Comparison of ENCODE assay signal across 8 mouse cellular contexts in the genomic region with DNA sequence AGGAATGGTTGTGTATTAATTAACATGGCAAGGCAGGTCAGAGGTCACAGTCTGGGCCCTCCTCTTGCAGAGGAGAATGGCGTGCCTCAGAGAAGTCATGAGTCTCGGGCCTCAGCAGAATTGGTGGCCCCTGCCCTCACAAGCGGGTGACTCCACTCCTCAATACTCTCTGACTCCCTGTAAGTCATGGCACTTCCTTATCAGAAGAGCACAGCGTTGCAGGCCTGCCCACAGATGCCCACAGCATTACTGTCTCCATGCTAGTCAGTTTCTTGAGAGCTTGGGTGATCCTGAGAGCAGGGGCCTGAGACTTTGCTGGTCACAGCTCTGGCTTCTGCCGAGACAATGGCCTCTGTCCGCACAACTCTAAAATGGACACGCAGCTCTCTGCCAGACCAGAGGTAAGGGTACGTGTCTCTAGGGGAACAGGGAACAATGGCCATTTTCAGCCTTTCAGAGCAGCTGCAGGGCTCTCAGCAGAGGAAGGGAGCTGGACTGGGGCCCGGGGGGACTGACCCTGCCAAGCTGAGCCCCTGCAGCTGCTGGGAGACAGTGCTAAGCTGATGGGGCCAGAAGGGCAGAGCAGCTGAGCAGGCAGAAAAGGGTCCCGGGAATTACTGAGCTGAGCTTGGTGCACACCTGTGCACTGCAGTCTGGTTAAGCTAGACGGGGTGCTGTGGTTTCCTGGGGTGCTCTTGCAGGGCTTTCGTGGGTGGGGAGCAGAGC.
A peak's percentile ranks its signal among the peaks of the same experiment; 100 is the strongest.
DNase-seq lines count a peak whose midpoint lies in the region; ATAC-seq and TF ChIP-seq lines count a peak whose summit lies in the region.

No protein-coding gene starts in this region.

- no peak overlapping the region for H3K27ac ChIP-seq in intestine, embryonic 14.5 days (ENCODE audit: low read depth)
- H3K27ac ChIP-seq in intestine, postnatal 0 days (ENCODE audit: low read depth, low read length) = no peak overlapping the region
- H3K27ac ChIP-seq in forebrain, embryonic 13.5 days = peak overlapping the region; percentile 48; the same call in 1 of the 2 replicates
- peak overlapping the region; percentile 65 for H3K27ac ChIP-seq in hindbrain, embryonic 15.5 days (replicated peaks)
- H3K27ac ChIP-seq in limb, embryonic 10.5 days = peak overlapping the region; percentile 42; the same call in 1 of the 2 replicates
- H3K27ac ChIP-seq in midbrain, embryonic 16.5 days (ENCODE audit: low read length) = peak overlapping the region; percentile 59

- H3K27me3 ChIP-seq in intestine, embryonic 14.5 days (replicated peaks; ENCODE audit: control insufficient read depth, insufficient read depth, low read length) = no peaks in the 10 kb centered on the region
- H3K27me3 ChIP-seq in intestine, postnatal 0 days (replicated peaks; ENCODE audit: control insufficient read depth, insufficient read depth, low read length) = no peaks in the 10 kb centered on the region
- no peaks in the 10 kb centered on the region for H3K27me3 ChIP-seq in forebrain, embryonic 13.5 days
- H3K27me3 ChIP-seq in hindbrain, embryonic 15.5 days = no peaks in the 10 kb centered on the region
- no peaks in the 10 kb centered on the region for H3K27me3 ChIP-seq in limb, embryonic 10.5 days (ENCODE audit: low read depth, poor library complexity, severe bottlenecking)
- no peaks in the 10 kb centered on the region for H3K27me3 ChIP-seq in midbrain, embryonic 16.5 days (ENCODE audit: control insufficient read depth, insufficient read depth, low read depth, low read length)

- no peak overlapping the region for H3K4me2 ChIP-seq in intestine, embryonic 14.5 days (ENCODE audit: low read length)
- no peak overlapping the region for H3K4me2 ChIP-seq in intestine, postnatal 0 days (replicated peaks; ENCODE audit: low read depth)
- H3K4me2 ChIP-seq in forebrain, embryonic 13.5 days = no peak overlapping the region
- H3K4me2 ChIP-seq in hindbrain, embryonic 15.5 days = no peak overlapping the region
- H3K4me2 ChIP-seq in midbrain, embryonic 16.5 days (ENCODE audit: low read length) = no peak overlapping the region

- H3K9ac ChIP-seq in intestine, embryonic 14.5 days (ENCODE audit: low read length) = no peak overlapping the region
- no peak overlapping the region for H3K9ac ChIP-seq in intestine, postnatal 0 days (ENCODE audit: low read depth, low read length)
- no peak overlapping the region for H3K9ac ChIP-seq in forebrain, embryonic 13.5 days
- H3K9ac ChIP-seq in hindbrain, embryonic 15.5 days = no peak overlapping the region
- no peak overlapping the region for H3K9ac ChIP-seq in midbrain, embryonic 16.5 days (ENCODE audit: low read depth, low read length)

- peaks cover 43% of the 10 kb centered on the region for H3K36me3 ChIP-seq in intestine, embryonic 14.5 days (ENCODE audit: control insufficient read depth, insufficient read depth, low read length)
- H3K36me3 ChIP-seq in intestine, postnatal 0 days (ENCODE audit: control insufficient read depth, insufficient read depth) = peaks cover 15% of the 10 kb centered on the region; the same call in 1 of the 2 replicates
- peaks cover 76% of the 10 kb centered on the region for H3K36me3 ChIP-seq in forebrain, embryonic 13.5 days (ENCODE audit: poor library complexity, severe bottlenecking)
- peaks cover 34% of the 10 kb centered on the region for H3K36me3 ChIP-seq in hindbrain, embryonic 15.5 days
- peaks cover 68% of the 10 kb centered on the region for H3K36me3 ChIP-seq in limb, embryonic 10.5 days
- peaks cover 24% of the 10 kb centered on the region for H3K36me3 ChIP-seq in midbrain, embryonic 16.5 days (ENCODE audit: control insufficient read depth, insufficient read depth, low read length)

- no peak overlapping the region for H3K4me3 ChIP-seq in intestine, embryonic 14.5 days (ENCODE audit: low read depth, low read length)
- H3K4me3 ChIP-seq in intestine, postnatal 0 days (ENCODE audit: low read depth, low read length) = no peak overlapping the region
- no peak overlapping the region for H3K4me3 ChIP-seq in forebrain, embryonic 13.5 days
- H3K4me3 ChIP-seq in hindbrain, embryonic 15.5 days = no peak overlapping the region
- H3K4me3 ChIP-seq in limb, embryonic 10.5 days = no peak overlapping the region
- no peak overlapping the region for H3K4me3 ChIP-seq in midbrain, embryonic 16.5 days (ENCODE audit: low read depth, low read length)

- no peak for TF ChIP-seq CTCF in intestine, postnatal 0 days (IDR thresholded peaks at IDR 0.05; ENCODE audit: low read depth)

- H3K9me3 ChIP-seq in intestine, embryonic 14.5 days (ENCODE audit: control insufficient read depth, low read length) = no peaks in the 10 kb centered on the region
- no peaks in the 10 kb centered on the region for H3K9me3 ChIP-seq in intestine, postnatal 0 days (ENCODE audit: control insufficient read depth)
- 0 out of 2 replicates have a peak, but pooled peaks cover 4% of the 10 kb centered on the region for H3K9me3 ChIP-seq in forebrain, embryonic 13.5 days (replicated peaks)
- H3K9me3 ChIP-seq in hindbrain, embryonic 15.5 days = no peaks in the 10 kb centered on the region
- H3K9me3 ChIP-seq in limb, embryonic 10.5 days (replicated peaks) = no peaks in the 10 kb centered on the region
- H3K9me3 ChIP-seq in midbrain, embryonic 16.5 days (replicated peaks; ENCODE audit: control insufficient read depth, low read length, poor library complexity, severe bottlenecking) = no peaks in the 10 kb centered on the region

- WGBS in intestine, embryonic 14.5 days = 64% methylated on average over 12 of the region's 12 CpGs
- 61% methylated on average over 12 of the region's 12 CpGs for WGBS in intestine, postnatal 0 days
- WGBS in forebrain, embryonic 13.5 days = 56% methylated on average over 12 of the region's 12 CpGs
- WGBS in hindbrain, embryonic 15.5 days = 25% methylated on average over 12 of the region's 12 CpGs
- WGBS in limb, embryonic 10.5 days = 75% methylated on average over 12 of the region's 12 CpGs
- 45% methylated on average over 12 of the region's 12 CpGs for WGBS in midbrain, embryonic 16.5 days

- ATAC-seq in intestine, embryonic 14.5 days (replicated peaks; ENCODE audit: low FRiP score, low TSS enrichment, low read depth) = no peak
- no peak for ATAC-seq in intestine, postnatal 0 days
- peak; percentile 34; the same call in 1 of the 2 replicates for ATAC-seq in forebrain, embryonic 13.5 days
- peak; percentile 71 for ATAC-seq in hindbrain, embryonic 15.5 days (ENCODE audit: low FRiP score, low read depth)
- peak; percentile 37; the same call in 1 of the 2 replicates for ATAC-seq in midbrain, embryonic 16.5 days

- peak; percentile 57 for DNase-seq in intestine, embryonic 14.5 days (ENCODE audit: low spot score)
- DNase-seq in limb, embryonic 10.5 days (ENCODE audit: low spot score) = no peak
- DNase-seq in yolk sac, embryonic 10.5 days (ENCODE audit: low spot score) = peak; percentile 68
- DNase-seq in adrenal gland, postnatal 10 days = no peak

- H3K4me1 ChIP-seq in intestine, embryonic 14.5 days (replicated peaks; ENCODE audit: control insufficient read depth, insufficient read depth, low read length) = peaks cover 28% of the 10 kb centered on the region
- no peaks in the 10 kb centered on the region for H3K4me1 ChIP-seq in intestine, postnatal 0 days (replicated peaks; ENCODE audit: control insufficient read depth, insufficient read depth, low read length)
- peaks cover 12% of the 10 kb centered on the region; the same call in 1 of the 2 replicates for H3K4me1 ChIP-seq in forebrain, embryonic 13.5 days
- H3K4me1 ChIP-seq in hindbrain, embryonic 15.5 days (replicated peaks) = peaks cover 16% of the 10 kb centered on the region
- H3K4me1 ChIP-seq in limb, embryonic 10.5 days = peaks cover 7% of the 10 kb centered on the region; the same call in 1 of the 2 replicates
- H3K4me1 ChIP-seq in midbrain, embryonic 16.5 days (ENCODE audit: control insufficient read depth, insufficient read depth, low read length) = no peaks in the 10 kb centered on the region

Comparison
In these comparisons a context has a peak if more than half of its experiments do, and no peak if none do; other contexts are left out.
1. ATAC-seq: peak in forebrain, embryonic 13.5 days (single experiment), hindbrain, embryonic 15.5 days (single experiment) and midbrain, embryonic 16.5 days (single experiment); none in intestine, embryonic 14.5 days (single experiment) and intestine, postnatal 0 days (single experiment).
2. DNase-seq: peak in intestine, embryonic 14.5 days (single experiment) and yolk sac, embryonic 10.5 days (single experiment); none in limb, embryonic 10.5 days (single experiment) and adrenal gland, postnatal 10 days (single experiment).
3. H3K27ac ChIP-seq: peak in forebrain, embryonic 13.5 days (single experiment), hindbrain, embryonic 15.5 days (single experiment), limb, embryonic 10.5 days (single experiment) and midbrain, embryonic 16.5 days (single experiment); none in intestine, embryonic 14.5 days (single experiment) and intestine, postnatal 0 days (single experiment).